Mouse (Mus musculus) kidney, embryonic 15.5 days (tissue): ENCODE measurements around the gene Tmem240. TPM values are rescaled to one million over a fixed set of nuclear protein-coding genes. Genes with fewer than 3 reads are reported as not detected.
"Not testable (repeated sequence)": the region's sequence is repeated elsewhere in the genome, so short reads cannot be mapped to it uniquely, and the experiment has no call there.

ENCODE experiments used
- ATAC-seq: fragments of 200-750 bp; cut with Nextera tagmentation; replicated peaks from 2 replicates; pipeline ENCODE4 v1.8.0; 2017; ENCODE audit warnings: moderate TSS enrichment; ENCODE audit not compliant: low FRiP score
- H3K27ac ChIP-seq: fragments of 300-500 bp; sonication (generic); 2 replicates; pipeline ENCODE4 v1.5.1; 2015; ENCODE audit warnings: mild to moderate bottlenecking, inconsistent platforms
- H3K27me3 ChIP-seq: fragments of 300-500 bp; sonication (generic); 2 replicates; pipeline ENCODE4 v1.6.1; 2015; ENCODE audit warnings: inconsistent platforms
- H3K36me3 ChIP-seq: fragments of 300-500 bp; sonication (generic); 2 replicates; pipeline ENCODE4 v1.6.1; 2015; ENCODE audit warnings: inconsistent platforms
- H3K4me1 ChIP-seq: fragments of 300-500 bp; sonication (generic); 2 replicates; pipeline ENCODE4 v1.6.1; 2015; ENCODE audit warnings: inconsistent platforms
- H3K4me2 ChIP-seq: fragments of 300-500 bp; sonication (generic); 2 replicates; pipeline ENCODE4 v1.6.1; 2015; ENCODE audit warnings: moderate library complexity, mild to moderate bottlenecking, inconsistent platforms
- H3K4me3 ChIP-seq: fragments of 300-500 bp; sonication (generic); replicated peaks from 2 replicates; pipeline ENCODE4 v1.5.1; 2015; ENCODE audit warnings: mild to moderate bottlenecking, inconsistent platforms
- H3K9ac ChIP-seq: fragments of 300-500 bp; sonication (generic); 2 replicates; pipeline ENCODE4 v1.6.1; 2015; ENCODE audit warnings: mild to moderate bottlenecking, inconsistent platforms
- H3K9me3 ChIP-seq: fragments of 300-500 bp; sonication (generic); replicated peaks from 2 replicates; pipeline ENCODE4 v1.6.1; 2016; ENCODE audit warnings: inconsistent platforms
- WGBS: fragments of 180-500 bp; shearing (Covaris S2); methylation state at CpG from one replicate; pipeline ENCODE4 v1.1.7; 2015; ENCODE audit warnings: mixed read lengths; 5-methylcytosine and 5-hydroxymethylcytosine counted together
- polyA plus RNA-seq: library from polyadenylated mRNA; unstranded; fragments of >200 nt; fragmentation: Nextera tagmentation; extraction: Ambion mirVana; gene quantifications from 2 replicates; pipeline ENCODE4 v1.2.1, GENCODE M21; 2015

Tmem240 gene
- polyA plus RNA-seq, 1 experiment from 2014 or later = 1.0 TPM

DNA sequence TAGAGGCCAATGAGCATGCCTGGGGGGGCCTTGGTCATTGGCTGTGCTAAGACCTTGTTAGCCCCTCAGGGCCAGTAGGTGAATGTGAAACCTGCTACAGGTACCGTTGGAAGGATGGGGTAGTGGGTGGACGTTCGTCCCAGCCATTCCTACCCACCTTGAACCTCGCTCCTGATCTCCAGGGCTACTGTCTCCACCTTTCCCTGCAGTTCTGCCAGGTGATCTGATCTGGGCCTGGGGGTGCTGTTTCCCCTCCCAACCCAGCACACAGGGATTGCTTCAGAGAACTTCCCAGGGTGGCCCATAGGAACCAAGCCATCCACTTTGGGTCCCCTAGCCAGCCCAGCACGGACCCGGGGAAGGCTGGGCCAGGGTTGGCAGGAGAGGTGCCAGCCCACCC, 4.6 kb downstream of the Tmem240 start:
- Histone ChIP-seq H3K4me2 (no peak overlapping the region), H3K9ac (no peak overlapping the region), H3K9me3 (no peaks in the 10 kb centered on the region), H3K4me3 (no peak overlapping the region), H3K36me3 (peaks cover 60% of the 10 kb centered on the region), H3K4me1 (peaks cover 21% of the 10 kb centered on the region), H3K27ac (no peak overlapping the region), H3K27me3 (no peaks in the 10 kb centered on the region)
- ATAC-seq = no peak
- WGBS = 88% methylated on average over 6 of the region's 6 CpGs

DNA sequence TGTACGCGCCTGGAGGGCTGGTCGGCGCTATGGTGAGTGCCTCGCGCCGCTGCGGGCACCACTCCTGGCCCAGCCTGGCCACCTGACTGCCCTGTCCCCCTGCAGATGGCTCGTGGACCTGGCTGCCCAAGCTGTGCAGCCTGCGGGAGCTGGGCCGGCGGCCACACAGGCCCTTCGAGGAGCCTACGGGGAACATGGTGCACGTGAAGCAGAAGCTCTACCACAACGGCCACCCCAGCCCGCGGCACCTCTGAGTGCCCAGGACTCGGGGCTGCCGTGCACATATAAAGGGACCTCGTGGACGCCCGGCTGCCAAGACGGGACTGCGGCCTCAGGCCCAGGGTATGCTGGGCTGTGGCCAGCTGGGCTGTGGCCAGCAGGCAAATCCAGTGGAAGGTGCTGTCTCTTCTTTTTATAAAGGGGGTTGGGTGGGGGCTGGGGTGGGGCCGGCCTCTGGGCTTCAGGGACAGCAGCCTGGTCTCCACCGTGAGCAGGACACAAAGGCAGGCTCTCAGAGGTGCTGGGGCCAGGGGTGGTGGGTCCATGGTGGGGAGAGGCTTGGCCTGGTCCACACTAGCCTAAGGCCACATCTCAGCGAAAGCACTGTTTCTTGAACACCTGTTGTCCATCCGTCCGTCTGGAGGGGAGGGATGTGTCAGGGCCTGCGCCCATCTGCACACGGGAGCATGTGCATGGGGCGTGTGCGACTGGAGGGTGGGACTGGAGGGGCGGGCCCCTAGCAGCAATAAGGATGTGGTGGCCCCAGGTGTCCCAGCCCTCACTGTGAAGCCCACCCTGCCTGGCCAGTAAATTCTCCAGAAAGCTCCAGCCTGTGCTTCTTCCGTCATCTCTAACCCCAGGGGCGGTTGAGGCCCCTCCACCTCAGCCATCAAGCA, 5.4 kb downstream of the Tmem240 start:
- peaks cover 19% of the 10 kb centered on the region for H3K4me1 ChIP-seq
- 86% methylated on average over 37 of the region's 37 CpGs for WGBS
- no peak overlapping the region for H3K27ac ChIP-seq
- no peak overlapping the region for H3K4me3 ChIP-seq
- H3K27me3 ChIP-seq = no peaks in the 10 kb centered on the region
- peaks cover 68% of the 10 kb centered on the region for H3K36me3 ChIP-seq
- H3K9me3 ChIP-seq = no peaks in the 10 kb centered on the region
- H3K9ac ChIP-seq = no peak overlapping the region
- no peak overlapping the region for H3K4me2 ChIP-seq
- no peak for ATAC-seq

DNA sequence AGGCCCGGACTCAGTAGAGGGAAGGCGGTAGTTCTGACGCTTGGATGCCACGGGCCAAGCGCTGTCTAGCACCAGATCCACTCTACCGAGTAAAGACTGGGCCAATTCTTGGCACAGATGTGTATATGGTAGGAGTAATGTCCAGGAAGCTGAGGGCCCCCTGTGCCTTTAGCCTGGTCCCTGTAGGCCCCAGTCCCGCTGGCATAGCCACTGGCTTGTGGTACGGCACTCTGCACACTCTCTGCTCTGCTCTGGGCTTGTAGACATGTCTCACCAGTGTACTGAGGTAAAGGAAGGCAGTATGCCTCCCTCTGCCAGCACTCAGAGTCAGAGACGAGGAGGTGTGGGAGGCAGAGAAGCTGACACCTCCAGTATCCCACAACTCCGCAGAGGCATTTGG, 6.1 kb downstream of the Tmem240 start:
- not testable (repeated sequence) for ATAC-seq

DNA sequence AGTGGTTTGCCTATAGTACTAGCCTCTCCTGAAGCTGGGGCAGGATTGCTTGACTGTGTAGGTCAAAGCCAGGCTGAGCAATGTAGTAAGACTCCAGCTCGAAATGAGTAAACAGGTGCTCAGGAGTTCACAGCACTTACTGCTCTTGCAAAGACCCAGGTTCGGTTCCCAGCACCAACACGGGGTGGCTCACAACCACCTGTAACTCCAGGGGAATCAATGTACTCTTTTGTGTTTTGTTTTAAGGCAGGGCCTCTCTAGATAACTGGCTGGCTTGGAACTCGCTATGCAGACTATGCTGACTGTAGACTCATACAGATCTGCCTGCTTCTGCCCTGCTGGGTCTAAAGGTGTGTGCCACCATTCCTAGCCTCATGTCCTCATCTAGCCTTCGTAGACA, 8.1 kb downstream of the Tmem240 start:
- H3K27ac ChIP-seq = no peak overlapping the region
- peaks cover 83% of the 10 kb centered on the region for H3K36me3 ChIP-seq
- H3K4me1 ChIP-seq = 0 out of 2 replicates have a peak, but pooled peaks cover 6% of the 10 kb centered on the region
- H3K4me3 ChIP-seq = no peak overlapping the region
- H3K9me3 ChIP-seq = no peaks in the 10 kb centered on the region
- ATAC-seq = no peak
- WGBS = 95% methylated on average over 5 of the region's 5 CpGs
- no peak overlapping the region for H3K4me2 ChIP-seq
- H3K27me3 ChIP-seq = no peaks in the 10 kb centered on the region
- H3K9ac ChIP-seq = no peak overlapping the region

More for the DNA sequence above, 6.1 kb downstream of the Tmem240 start:
- Histone ChIP-seq H3K36me3 (peaks cover 75% of the 10 kb centered on the region), H3K4me1 (peaks cover 14% of the 10 kb centered on the region)
- H3K27me3 ChIP-seq, H3K27ac ChIP-seq, H3K4me2 ChIP-seq, H3K9ac ChIP-seq, H3K9me3 ChIP-seq, H3K4me3 ChIP-seq: not testable (repeated sequence)
- 83% methylated on average over 10 of the region's 10 CpGs for WGBS

DNA sequence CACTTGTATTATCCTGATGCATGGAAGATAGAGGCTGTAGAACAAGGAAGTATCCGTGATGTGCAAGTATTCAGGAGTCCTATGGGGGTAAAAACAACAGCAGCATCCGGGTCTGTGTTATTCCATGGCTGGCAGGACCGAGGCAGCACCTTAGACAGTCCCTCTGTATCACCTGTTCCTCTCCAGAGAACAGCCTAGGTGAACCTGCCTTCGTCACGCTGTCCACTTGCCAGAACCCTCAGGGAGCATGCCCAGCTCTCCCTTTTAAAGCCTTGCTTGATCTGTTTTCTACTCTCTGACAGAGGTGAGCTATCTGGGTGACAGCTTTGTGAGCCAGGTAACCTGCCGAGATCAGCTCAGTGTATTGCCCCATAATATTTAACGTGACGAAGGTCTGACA, 9.9 kb downstream of the Tmem240 start:
- Histone ChIP-seq H3K9me3 (no peaks in the 10 kb centered on the region), H3K36me3 (peaks cover 99% of the 10 kb centered on the region)

DNA sequence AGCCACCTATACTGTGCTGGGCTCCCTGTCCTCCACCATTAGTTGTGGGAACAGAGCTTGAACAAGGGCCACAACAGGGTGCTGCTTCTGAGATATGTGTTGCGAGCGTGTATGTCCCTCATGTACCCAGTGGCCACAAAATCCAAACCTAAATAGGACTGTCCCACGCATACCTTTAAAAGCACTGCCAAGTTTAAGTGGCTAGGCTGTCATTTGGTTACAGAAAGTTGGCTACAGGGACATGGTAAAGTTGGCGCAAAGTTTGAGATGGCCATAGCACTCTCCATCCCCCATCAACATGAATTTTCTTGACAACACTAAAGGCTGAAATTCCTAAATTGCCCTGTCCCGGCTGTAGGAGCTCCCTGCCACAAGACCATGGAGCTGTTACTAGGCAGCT, 10.5 kb downstream of the Tmem240 start:
- H3K36me3 ChIP-seq = peaks cover 99% of the 10 kb centered on the region
- no peak overlapping the region for H3K9ac ChIP-seq
- no peaks in the 10 kb centered on the region for H3K27me3 ChIP-seq
- H3K9me3 ChIP-seq = no peaks in the 10 kb centered on the region
- no peak overlapping the region for H3K4me3 ChIP-seq
- WGBS = 91% methylated on average over 5 of the region's 5 CpGs
- no peaks in the 10 kb centered on the region for H3K4me1 ChIP-seq
- no peak overlapping the region for H3K4me2 ChIP-seq
- no peak for ATAC-seq
- H3K27ac ChIP-seq = no peak overlapping the region

More for the DNA sequence above, 9.9 kb downstream of the Tmem240 start:
- WGBS = 91% methylated on average over 8 of the region's 8 CpGs
- H3K27ac ChIP-seq = no peak overlapping the region
- no peaks in the 10 kb centered on the region for H3K4me1 ChIP-seq
- ATAC-seq = no peak
- H3K4me3 ChIP-seq = no peak overlapping the region
- no peak overlapping the region for H3K9ac ChIP-seq
- no peak overlapping the region for H3K4me2 ChIP-seq
- no peaks in the 10 kb centered on the region for H3K27me3 ChIP-seq

DNA sequence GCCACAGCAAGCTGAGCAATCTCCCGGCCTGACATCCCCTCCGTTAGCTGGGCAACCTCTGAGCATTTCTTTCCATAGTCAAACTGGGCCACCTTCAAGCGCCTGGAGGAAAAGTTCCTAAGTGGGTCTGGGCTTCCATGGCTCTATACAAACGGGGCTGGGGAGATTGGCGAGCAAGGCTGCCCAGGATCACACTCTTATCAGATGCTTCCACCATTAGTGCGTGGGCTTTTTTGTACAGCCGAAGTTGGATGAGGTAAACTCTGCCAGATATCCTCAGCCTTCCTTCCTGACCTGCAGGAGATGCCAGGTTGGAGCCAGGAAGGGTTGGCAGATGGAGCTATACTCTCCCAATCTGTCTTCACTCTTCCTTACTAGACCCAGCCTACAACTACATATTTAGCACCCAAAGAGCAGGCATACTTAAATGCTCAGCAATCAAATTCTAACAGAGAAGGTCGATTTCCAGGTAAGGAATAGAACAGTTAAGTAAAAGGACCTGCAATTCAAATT, 11.5 kb downstream of the Tmem240 start:
- Histone ChIP-seq H3K4me2 (no peak overlapping the region), H3K4me1 (no peaks in the 10 kb centered on the region), H3K9me3 (no peaks in the 10 kb centered on the region), H3K9ac (no peak overlapping the region), H3K27me3 (no peaks in the 10 kb centered on the region), H3K4me3 (no peak overlapping the region), H3K36me3 (peaks cover 99% of the 10 kb centered on the region), H3K27ac (no peak overlapping the region)
- ATAC-seq = no peak
- WGBS = 86% methylated on average over 8 of the region's 8 CpGs

DNA sequence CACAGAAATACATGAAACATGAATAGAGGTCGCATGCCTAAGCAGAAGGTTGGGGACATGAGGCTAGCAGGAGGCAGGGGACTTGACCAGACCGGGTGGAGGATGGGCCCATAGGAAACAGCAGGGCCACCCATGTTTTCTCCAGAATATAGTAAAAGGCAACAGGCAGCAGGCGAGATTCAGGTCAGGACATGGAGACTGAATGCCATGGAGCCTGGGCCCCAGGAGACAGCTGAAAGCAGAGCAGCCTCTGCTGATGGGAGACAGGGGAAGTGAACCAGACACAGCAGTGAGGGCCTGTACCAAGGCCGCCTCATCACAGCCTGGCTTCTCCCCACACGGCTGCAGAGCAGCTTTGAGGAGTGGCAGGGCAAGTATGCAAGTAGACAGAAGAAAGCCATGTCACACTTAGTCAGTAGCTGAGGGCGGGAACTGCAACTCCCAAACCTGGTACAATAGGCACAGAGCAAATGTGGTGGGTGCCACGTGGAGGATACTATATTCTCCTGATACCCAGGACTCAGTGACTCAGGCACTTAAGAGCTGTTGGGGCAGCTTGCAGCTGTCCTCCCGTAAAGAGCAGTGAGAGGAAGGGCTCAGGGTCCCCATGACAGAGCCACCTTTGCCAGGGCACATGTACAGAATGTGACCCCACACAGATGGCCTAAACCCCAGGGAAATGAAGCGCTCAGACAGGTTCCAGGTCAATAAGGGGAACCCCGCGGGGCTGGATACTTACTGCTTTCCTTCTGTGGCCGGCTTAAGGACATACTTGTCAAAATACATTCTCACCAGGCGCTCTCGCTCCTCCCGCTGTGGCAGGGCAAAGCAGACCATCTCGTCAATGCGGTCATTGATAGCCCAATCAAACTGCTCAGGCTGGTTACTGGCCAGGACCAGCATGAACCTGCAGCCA, 12.2 kb downstream of the Tmem240 start:
- Histone ChIP-seq H3K9ac (no peak overlapping the region), H3K27ac (no peak overlapping the region), H3K9me3 (no peaks in the 10 kb centered on the region), H3K4me1 (no peaks in the 10 kb centered on the region), H3K4me3 (no peak overlapping the region), H3K4me2 (no peak overlapping the region), H3K27me3 (no peaks in the 10 kb centered on the region), H3K36me3 (peaks cover 99% of the 10 kb centered on the region)
- WGBS = 92% methylated on average over 17 of the region's 17 CpGs
- no peak for ATAC-seq

DNA sequence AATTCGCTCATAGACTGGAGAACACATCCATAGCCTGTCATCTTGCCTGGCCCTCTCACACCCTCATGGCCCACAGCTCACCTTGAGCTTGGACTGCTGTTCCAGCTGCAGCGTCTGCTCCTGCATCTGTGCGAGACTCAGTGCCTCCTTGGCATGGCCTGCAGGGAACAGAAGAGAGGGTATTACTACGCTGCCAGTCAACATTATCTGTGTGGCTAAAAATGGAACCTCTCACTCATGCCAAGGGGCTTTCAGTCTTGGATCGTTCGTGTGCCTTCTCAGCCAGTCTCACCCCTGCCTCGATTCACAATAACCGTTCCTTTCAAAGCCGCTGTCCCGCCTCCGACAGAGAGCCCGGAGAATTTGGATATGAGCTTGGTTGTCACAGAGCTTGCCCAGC, 22.4 kb downstream of the Tmem240 start:
- Histone ChIP-seq H3K36me3 (peaks cover 55% of the 10 kb centered on the region), H3K4me1 (peaks cover 29% of the 10 kb centered on the region), H3K27ac (no peak overlapping the region), H3K4me3 (no peak overlapping the region), H3K9me3 (no peaks in the 10 kb centered on the region), H3K27me3 (no peaks in the 10 kb centered on the region), H3K4me2 (no peak overlapping the region), H3K9ac (no peak overlapping the region)
- WGBS = 96% methylated on average over 12 of the region's 12 CpGs
- no peak for ATAC-seq

DNA sequence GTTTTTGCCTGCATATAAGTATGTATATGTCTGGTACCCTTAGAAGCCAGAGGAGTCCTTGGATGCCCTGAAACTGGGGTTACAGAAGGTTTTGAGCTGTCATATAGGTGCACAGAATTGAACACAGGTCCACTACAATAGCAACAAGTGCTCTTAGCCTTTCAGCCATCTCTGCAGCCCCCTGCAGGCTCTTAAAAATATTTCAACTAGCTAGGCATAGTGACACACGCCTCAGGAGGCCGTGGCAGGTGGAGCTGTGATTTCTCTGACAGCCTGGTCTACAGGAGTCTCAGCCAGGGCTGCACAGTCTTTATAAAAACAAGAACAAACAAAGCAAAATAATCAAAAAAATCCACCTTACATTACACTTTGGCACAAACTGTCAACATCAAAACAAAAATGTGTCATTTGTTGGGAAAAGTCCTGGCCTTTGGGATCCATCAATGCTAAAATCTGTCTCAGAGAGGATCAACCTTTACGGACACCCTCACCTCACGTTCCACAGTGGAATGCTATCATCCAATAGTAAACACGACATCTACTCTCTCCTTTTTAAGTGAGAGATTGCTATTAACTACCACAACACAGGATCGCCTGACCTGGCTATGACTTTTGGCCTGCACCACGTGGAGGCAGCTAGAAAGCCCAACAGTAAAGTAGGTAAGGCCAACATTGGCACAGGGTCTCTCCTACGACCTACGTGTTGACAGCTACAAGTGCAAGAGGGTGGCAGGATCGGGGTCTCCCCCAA, 25.4 kb downstream of the Tmem240 start:
- peaks cover 32% of the 10 kb centered on the region for H3K4me1 ChIP-seq
- peak overlapping the region; percentile 68 for H3K9ac ChIP-seq
- peak overlapping the region; percentile 82 for H3K27ac ChIP-seq
- ATAC-seq = no peak
- 3% methylated on average over 10 of the region's 10 CpGs for WGBS
- no peaks in the 10 kb centered on the region for H3K9me3 ChIP-seq
- H3K27me3 ChIP-seq = no peaks in the 10 kb centered on the region
- peak overlapping the region; percentile 94 for H3K4me2 ChIP-seq
- H3K4me3 ChIP-seq = peak overlapping the region; percentile 71
- H3K36me3 ChIP-seq = peaks cover 28% of the 10 kb centered on the region

DNA sequence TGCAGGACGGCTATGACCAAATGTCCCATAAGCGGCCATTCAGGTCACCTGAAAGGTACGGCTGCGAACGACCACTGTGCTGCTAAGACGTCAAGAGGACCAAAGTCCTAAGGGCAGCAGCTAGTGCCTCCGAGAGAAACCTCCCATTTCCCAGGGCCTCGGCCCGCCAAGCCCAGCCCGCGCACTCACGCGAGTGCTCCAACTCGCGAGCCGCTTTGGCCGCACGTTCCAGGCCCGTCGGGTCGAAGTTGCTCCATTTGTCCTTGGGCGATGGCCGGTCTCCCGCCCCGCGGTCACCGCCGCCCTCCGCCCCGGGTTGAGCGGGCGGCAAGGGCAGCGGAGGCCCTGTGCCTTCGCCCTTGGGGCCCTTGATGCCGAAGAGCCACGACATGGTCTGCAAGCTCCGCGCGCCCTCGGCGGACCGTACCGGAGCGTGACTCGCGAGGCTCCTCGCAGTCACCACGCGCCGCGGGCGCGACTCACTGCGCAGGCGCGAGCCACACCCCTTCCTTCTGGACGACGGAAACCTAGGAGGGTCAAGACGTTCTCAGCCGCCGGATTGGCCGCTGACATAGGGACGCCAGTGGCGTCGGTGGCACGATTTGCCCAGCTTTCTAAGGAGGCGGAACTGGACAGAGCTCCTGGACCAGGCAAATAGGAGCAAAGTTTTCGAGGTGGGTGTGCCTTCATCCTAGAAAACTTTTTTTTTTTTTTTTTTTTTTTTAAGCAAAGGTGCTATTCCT, 26.2 kb downstream of the Tmem240 start, which contains the start of gene Atad3a:
Gene Atad3a (minus strand): TSS at position 481 of the 743 bp plus-strand sequence.
- peak within 1 kb of the TSS; percentile 71 for H3K4me3 ChIP-seq

More for the DNA sequence above, 26.2 kb downstream of the Tmem240 start, which contains the start of gene Atad3a:
- Histone ChIP-seq H3K4me1 (peaks cover 32% of the 10 kb centered on the region), H3K9me3 (no peaks in the 10 kb centered on the region), H3K9ac (peak within 1 kb of the TSS; percentile 69), H3K27me3 (no peaks in the 10 kb centered on the region), H3K4me2 (peak within 1 kb of the TSS; percentile 94), H3K36me3 (peaks cover 20% of the 10 kb centered on the region), H3K27ac (peak within 1 kb of the TSS; percentile 82)
- peak; percentile 97 for ATAC-seq
- WGBS = under 1% methylated on average over 58 of the region's 68 CpGs
